ENCODE assay signal across 8 mouse cellular contexts in the genomic region with DNA sequence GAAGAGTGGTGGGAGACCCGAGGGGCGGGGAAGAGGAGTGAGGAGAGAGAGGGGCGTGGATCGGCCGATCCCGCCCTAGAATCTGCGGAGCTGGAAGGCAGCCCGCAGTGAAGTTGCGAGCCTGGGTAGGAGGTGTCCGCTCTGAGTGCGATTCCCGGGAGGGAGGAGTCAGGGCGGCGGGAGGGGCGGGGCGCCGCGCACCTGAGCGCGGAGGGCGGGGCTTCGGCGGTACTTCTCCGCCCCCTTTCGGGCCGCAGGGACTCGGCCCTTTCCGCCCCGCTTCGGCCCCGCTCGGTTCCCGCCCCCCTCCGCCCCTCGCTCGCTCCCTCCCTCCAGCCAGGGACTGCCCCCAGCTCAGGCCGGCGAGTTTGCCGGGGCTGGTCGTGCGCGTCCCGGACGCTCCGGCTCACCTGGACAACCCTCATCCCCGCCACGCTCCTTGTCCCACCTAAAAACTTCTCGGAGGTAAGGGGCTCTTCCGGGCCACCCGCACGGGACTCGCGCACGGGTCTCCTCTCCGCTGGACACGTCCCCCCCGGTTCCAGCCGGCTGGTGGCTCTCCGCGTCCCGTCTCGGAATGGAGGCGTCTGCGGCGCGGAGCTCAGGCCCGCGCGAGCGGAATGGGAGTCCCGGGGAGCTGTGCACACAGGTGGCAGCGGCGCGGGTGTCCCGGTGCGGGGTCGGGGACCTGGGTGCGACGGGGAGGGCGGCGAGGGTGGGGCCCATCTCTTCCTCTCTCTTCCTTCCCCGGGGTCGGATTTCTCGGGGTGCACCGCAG. TPM values are rescaled to one million over a fixed set of nuclear protein-coding genes. Genes with fewer than 3 reads are reported as not detected.
DNase-seq lines count a peak whose midpoint lies in the region; ATAC-seq lines count a peak whose summit lies in the region.

Gene Pawr (plus strand): TSS at position 338 of the 778 bp plus-strand sequence.

- no peaks in the 10 kb centered on the region for H3K36me3 ChIP-seq in liver, embryonic 16.5 days (ENCODE audit: control insufficient read depth, insufficient read depth)
- H3K36me3 ChIP-seq in neural tube, embryonic 12.5 days, result no peaks in the 10 kb centered on the region

- peak; percentile 88 for ATAC-seq in liver, embryonic 16.5 days (ENCODE audit: low read depth)
- ATAC-seq in neural tube, embryonic 12.5 days (ENCODE audit: low FRiP score, low read depth), result peak; percentile 91

- peak within 1 kb of the TSS; percentile 72 for H3K4me2 ChIP-seq in liver, embryonic 16.5 days (ENCODE audit: low read depth, low read length)
- peak within 1 kb of the TSS; percentile 80 for H3K4me2 ChIP-seq in neural tube, embryonic 12.5 days (replicated peaks)

- H3K9me3 ChIP-seq in liver, embryonic 16.5 days (replicated peaks; ENCODE audit: control insufficient read depth, low read length), result no peaks in the 10 kb centered on the region
- no peaks in the 10 kb centered on the region for H3K9me3 ChIP-seq in neural tube, embryonic 12.5 days

- peaks cover 36% of the 10 kb centered on the region for H3K27me3 ChIP-seq in liver, embryonic 16.5 days (ENCODE audit: control insufficient read depth, insufficient read depth, low read depth, low read length)
- H3K27me3 ChIP-seq in neural tube, embryonic 12.5 days (replicated peaks), result peaks cover 11% of the 10 kb centered on the region

- peak within 1 kb of the TSS; percentile 72 for H3K4me3 ChIP-seq in liver, embryonic 16.5 days (ENCODE audit: low read depth, low read length)
- H3K4me3 ChIP-seq in neural tube, embryonic 12.5 days, result peak within 1 kb of the TSS; percentile 78

- peak; percentile 95 for DNase-seq in A20 (ENCODE audit: low read depth, low spot score)
- DNase-seq in adrenal gland, adult 8-10 months, result peak; percentile 29
- peak; percentile 90 for DNase-seq in embryo, embryonic 10.5 days (ENCODE audit: low spot score)
- peak; percentile 26 for DNase-seq in heart, adult 8-10 months (ENCODE audit: low spot score)
- DNase-seq in kidney, adult 18-20 months, result peak; percentile 89
- peak; percentile 92 for DNase-seq in testis, postnatal 10 days (ENCODE audit: low spot score)

- peak within 1 kb of the TSS; percentile 69 for H3K27ac ChIP-seq in liver, embryonic 16.5 days (ENCODE audit: low read length)
- no peak within 1 kb of the TSS for H3K27ac ChIP-seq in neural tube, embryonic 12.5 days

- peaks cover 3% of the 10 kb centered on the region; the same call in 1 of the 2 replicates for H3K4me1 ChIP-seq in liver, embryonic 16.5 days (ENCODE audit: control insufficient read depth, low read depth, low read length)
- H3K4me1 ChIP-seq in neural tube, embryonic 12.5 days, result no peaks in the 10 kb centered on the region

- WGBS in liver, embryonic 16.5 days (ENCODE audit: insufficient replicate concordance), result under 1% methylated on average over 72 of the region's 85 CpGs
- under 1% methylated on average over 78 of the region's 85 CpGs for WGBS in neural tube, embryonic 12.5 days

- H3K9ac ChIP-seq in liver, embryonic 16.5 days (ENCODE audit: low read depth, low read length), result peak within 1 kb of the TSS; percentile 68
- H3K9ac ChIP-seq in neural tube, embryonic 12.5 days, result peak within 1 kb of the TSS; percentile 76

RNA-seq across cellular contexts. Expression of gene Pawr, which starts in this region (rescaled TPM):
- total RNA-seq in adrenal gland, adult 8-10 months (2022), result 10 to 100 TPM in 1 of 4 experiments, 1 to 10 TPM in 3; 8.5 to 10.2 (median 9.2) TPM
- total RNA-seq in heart, adult 8-10 months (2022), result 1 to 10 TPM; 3.2 to 4.6 (median 4.1) TPM
- polyA plus RNA-seq in liver, embryonic 16.5 days (2015; fragmentation: Nextera tagmentation; extraction: Ambion mirVana), result 3.1 and 3.7 TPM in 2 replicates
- 13.7 and 14.2 TPM in 2 replicates for polyA plus RNA-seq in neural tube, embryonic 12.5 days (2016; fragmentation: Nextera tagmentation; extraction: Ambion mirVana)

Comparison
In these comparisons a context has a peak if more than half of its experiments do, and no peak if none do; other contexts are left out.
1. DNase-seq: peak in every context shown above with its lines; median percentile 95 in A20; 92 in testis, postnatal 10 days; 90 in embryo, embryonic 10.5 days; 89 in kidney, adult 18-20 months; 29 in adrenal gland, adult 8-10 months; 26 in heart, adult 8-10 months.